8 mouse cellular contexts compared by ENCODE assay signal in genomic region chr12:55837495-55837894, GRCm38 (mm10). TPM values are rescaled to one million over a fixed set of nuclear protein-coding genes. Genes with fewer than 3 reads are reported as not detected.
DNase-seq lines count a peak whose midpoint lies in the region; ATAC-seq and TF ChIP-seq lines count a peak whose summit lies in the region.

No protein-coding gene starts in this region.

- no peaks in the 10 kb centered on the region for H3K4me1 ChIP-seq in lung, embryonic 14.5 days (ENCODE audit: insufficient read depth)
- peaks cover 12% of the 10 kb centered on the region for H3K4me1 ChIP-seq in forebrain, embryonic 12.5 days
- H3K4me1 ChIP-seq in intestine, embryonic 16.5 days (ENCODE audit: control insufficient read depth, insufficient read depth, low read length): peaks cover 8% of the 10 kb centered on the region
- peaks cover 3% of the 10 kb centered on the region; the same call in 1 of the 2 replicates for H3K4me1 ChIP-seq in midbrain, postnatal 0 days (ENCODE audit: insufficient read depth, low read length)

- H3K27me3 ChIP-seq in lung, embryonic 14.5 days (ENCODE audit: insufficient read depth, low read length): no peaks in the 10 kb centered on the region
- no peaks in the 10 kb centered on the region for H3K27me3 ChIP-seq in forebrain, embryonic 12.5 days
- H3K27me3 ChIP-seq in intestine, embryonic 16.5 days (replicated peaks; ENCODE audit: control insufficient read depth, insufficient read depth, low read length): no peaks in the 10 kb centered on the region
- no peaks in the 10 kb centered on the region for H3K27me3 ChIP-seq in midbrain, postnatal 0 days (ENCODE audit: insufficient read depth, low read length)

- no peak overlapping the region for H3K9ac ChIP-seq in lung, embryonic 14.5 days
- no peak overlapping the region for H3K9ac ChIP-seq in forebrain, embryonic 12.5 days
- no peak overlapping the region for H3K9ac ChIP-seq in intestine, embryonic 16.5 days (ENCODE audit: low read depth, low read length)
- H3K9ac ChIP-seq in midbrain, postnatal 0 days (replicated peaks; ENCODE audit: low read length, poor library complexity, severe bottlenecking): no peak overlapping the region

- no peaks in the 10 kb centered on the region for H3K9me3 ChIP-seq in lung, embryonic 14.5 days (ENCODE audit: low read depth, low read length)
- H3K9me3 ChIP-seq in forebrain, embryonic 12.5 days: no peaks in the 10 kb centered on the region
- no peaks in the 10 kb centered on the region for H3K9me3 ChIP-seq in intestine, embryonic 16.5 days (ENCODE audit: control insufficient read depth, low read length)
- H3K9me3 ChIP-seq in midbrain, postnatal 0 days (ENCODE audit: low read length): no peaks in the 10 kb centered on the region

- H3K4me2 ChIP-seq in lung, embryonic 14.5 days: peak overlapping the region; percentile 72
- peak overlapping the region; percentile 82 for H3K4me2 ChIP-seq in forebrain, embryonic 12.5 days
- H3K4me2 ChIP-seq in intestine, embryonic 16.5 days (ENCODE audit: low read depth, low read length): peak overlapping the region; percentile 84
- H3K4me2 ChIP-seq in midbrain, postnatal 0 days (ENCODE audit: low read depth, low read length, poor library complexity, severe bottlenecking): peak overlapping the region; percentile 73

- WGBS in lung, embryonic 14.5 days: 40% methylated on average over 3 of the region's 3 CpGs
- 79% methylated on average over 3 of the region's 3 CpGs for WGBS in forebrain, embryonic 12.5 days
- WGBS in intestine, embryonic 16.5 days: 62% methylated on average over 3 of the region's 3 CpGs
- WGBS in midbrain, postnatal 0 days: 55% methylated on average over 3 of the region's 3 CpGs

- H3K4me3 ChIP-seq in lung, embryonic 14.5 days (ENCODE audit: low read depth, low read length): peak overlapping the region; percentile 78
- peak overlapping the region; percentile 80; the same call in 1 of the 2 replicates for H3K4me3 ChIP-seq in forebrain, embryonic 12.5 days (replicated peaks)
- no peak overlapping the region for H3K4me3 ChIP-seq in intestine, embryonic 16.5 days (ENCODE audit: low read length)
- peak overlapping the region; percentile 73; the same call in 1 of the 2 replicates for H3K4me3 ChIP-seq in midbrain, postnatal 0 days (ENCODE audit: low read depth, low read length)

- DNase-seq in lung, embryonic 14.5 days: no peak
- no peak for DNase-seq in lung, adult 18-20 months
- no peak for DNase-seq in midbrain, postnatal 0 days (ENCODE audit: low spot score)
- DNase-seq in spleen, postnatal 14 days (ENCODE audit: low spot score in 2 of 2): no peak
- no peak for DNase-seq in cerebellum, adult 18-20 months
- DNase-seq in ovary, adult 18-20 months (ENCODE audit: low spot score): no peak

- no peak for TF ChIP-seq CTCF in lung, embryonic 14.5 days (IDR thresholded peaks at IDR 0.05; ENCODE audit: low read depth)
- no peak for TF ChIP-seq CTCF in midbrain, postnatal 0 days (IDR thresholded peaks at IDR 0.05)

- ATAC-seq in lung, embryonic 14.5 days (ENCODE audit: insufficient read depth): no peak
- ATAC-seq in forebrain, embryonic 12.5 days (ENCODE audit: low FRiP score): no peak
- no peak for ATAC-seq in intestine, embryonic 16.5 days
- no peak for ATAC-seq in midbrain, postnatal 0 days (ENCODE audit: low FRiP score)

- H3K27ac ChIP-seq in lung, embryonic 14.5 days (ENCODE audit: low read depth): no peak overlapping the region
- H3K27ac ChIP-seq in forebrain, embryonic 12.5 days: no peak overlapping the region
- no peak overlapping the region for H3K27ac ChIP-seq in intestine, embryonic 16.5 days (ENCODE audit: low read length)
- no peak overlapping the region for H3K27ac ChIP-seq in midbrain, postnatal 0 days (ENCODE audit: low read depth, low read length)

- H3K36me3 ChIP-seq in lung, embryonic 14.5 days (ENCODE audit: insufficient read depth): peaks cover 13% of the 10 kb centered on the region
- H3K36me3 ChIP-seq in forebrain, embryonic 12.5 days (replicated peaks): peaks cover 12% of the 10 kb centered on the region
- no peaks in the 10 kb centered on the region for H3K36me3 ChIP-seq in intestine, embryonic 16.5 days (ENCODE audit: control insufficient read depth, insufficient read depth, low read length)
- H3K36me3 ChIP-seq in midbrain, postnatal 0 days (ENCODE audit: insufficient read depth, low read length): peaks cover 8% of the 10 kb centered on the region

RNA-seq across cellular contexts. Expression of gene Brms1l, which starts 1.4 kb away (rescaled TPM):
- polyA plus RNA-seq in lung, embryonic 14.5 days (2014; fragmentation: Nextera tagmentation; extraction: Ambion mirVana): 42.3 and 49.2 TPM in 2 replicates
- 45.0 and 47.2 TPM in 2 replicates for polyA plus RNA-seq in forebrain, embryonic 12.5 days (2016; fragmentation: Nextera tagmentation; extraction: Ambion mirVana)
- polyA plus RNA-seq in intestine, embryonic 16.5 days (2015; fragmentation: Nextera tagmentation; extraction: Ambion mirVana): 22.6 and 23.3 TPM in 2 replicates
- 38.0 and 39.7 TPM in 2 replicates for total RNA-seq in midbrain, postnatal 0 days (2014; rRNA removed)
- 38.3 and 40.5 TPM in 2 replicates for polyA plus RNA-seq in midbrain, postnatal 0 days (2015; fragmentation: Nextera tagmentation; extraction: Ambion mirVana)

RNA-seq across cellular contexts. Expression of gene Ralgapa1, which starts 16.5 kb away (rescaled TPM):
- 20.4 and 20.5 TPM in 2 replicates for polyA plus RNA-seq in lung, embryonic 14.5 days (2014; fragmentation: Nextera tagmentation; extraction: Ambion mirVana)
- 18.3 and 25.3 TPM in 2 replicates for polyA plus RNA-seq in forebrain, embryonic 12.5 days (2016; fragmentation: Nextera tagmentation; extraction: Ambion mirVana)
- 6.6 and 7.4 TPM in 2 replicates for polyA plus RNA-seq in intestine, embryonic 16.5 days (2015; fragmentation: Nextera tagmentation; extraction: Ambion mirVana)
- total RNA-seq in midbrain, postnatal 0 days (2014; rRNA removed): 135 and 146 TPM in 2 replicates
- 14.4 and 18.8 TPM in 2 replicates for polyA plus RNA-seq in midbrain, postnatal 0 days (2015; fragmentation: Nextera tagmentation; extraction: Ambion mirVana)
